Mouse (Mus musculus): ENCODE measurements around the gene Ttc25.

- TF ChIP-seq CTCF (IDR thresholded peaks at IDR 0.05; ENCODE audit: low read depth), result no peak
- TF ChIP-seq EP300 (optimal IDR thresholded peaks at IDR 0.05), result no peak
Measured at GRCm38 (mm10) chr11:100533871-100534270, 11.5 kb upstream of the Ttc25 start.

All from stomach, postnatal 0 days (tissue).